ENCODE assay signal across 23 mouse cellular contexts in the genomic region with DNA sequence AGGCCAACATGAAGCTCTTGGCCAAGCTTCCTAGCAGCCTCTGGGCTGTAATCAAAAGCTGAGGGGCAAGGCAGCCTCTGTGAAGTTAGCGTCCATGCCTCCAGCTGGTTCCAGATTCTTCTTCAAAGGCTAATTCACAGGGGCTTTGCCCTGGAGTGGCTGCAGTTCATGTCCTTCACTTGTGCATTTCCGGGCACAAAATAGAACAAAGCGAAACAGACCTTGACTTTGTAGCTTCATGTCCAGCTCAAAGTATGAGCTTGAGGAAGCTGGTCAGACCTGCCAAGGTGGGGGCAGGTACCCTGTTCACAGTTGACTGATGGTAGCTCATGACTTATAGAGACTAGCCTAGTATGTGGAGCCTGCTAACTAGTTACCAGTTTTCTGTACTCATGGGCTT.
"Had no signal": no experiment of that assay in that cellular context is flagged by ENCODE, and none has a peak within 500 bp of the region (broad histone marks: within the 10 kb centered on the region; RNA-seq: fewer than 3 reads in every experiment).

No protein-coding gene starts in this region.

- DNase-seq: gastrocnemius, postnatal 10 days; gastrocnemius, postnatal 25 days; heart, adult 2 months; heart, postnatal 10 days; heart, postnatal 4 days; kidney, adult 18-20 months; kidney, adult 8-10 months; kidney, postnatal 10 days; kidney, postnatal 25 days; kidney, postnatal 4 days; liver; liver, embryonic 13.5 days; liver, postnatal 0 days had no signal

- H3K4me3 ChIP-seq: heart, adult 2 months; heart, embryonic 12.5 days; hindbrain, embryonic 10.5 days; hindbrain, embryonic 12.5 days; intestine, embryonic 15.5 days; layer of hippocampus, adult 2 months; left cerebral cortex, adult 2 months; limb, embryonic 10.5 days; limb, embryonic 12.5 days; liver, embryonic 13.5 days; liver, embryonic 15.5 days had no signal

- H3K27me3 ChIP-seq: heart, embryonic 12.5 days; hindbrain, embryonic 12.5 days; intestine, embryonic 15.5 days; limb, embryonic 12.5 days; liver, embryonic 13.5 days; liver, embryonic 15.5 days had no signal

- H3K27ac ChIP-seq: heart, adult 2 months; hindbrain, embryonic 10.5 days; hindbrain, embryonic 12.5 days; hindbrain, embryonic 14.5 days; intestine, embryonic 15.5 days; layer of hippocampus, adult 2 months; left cerebral cortex, adult 2 months; limb, embryonic 10.5 days; limb, embryonic 12.5 days; liver, embryonic 13.5 days; liver, embryonic 15.5 days had no signal

- H3K4me1 ChIP-seq: heart, embryonic 12.5 days; hindbrain, embryonic 10.5 days; hindbrain, embryonic 12.5 days; intestine, embryonic 15.5 days; limb, embryonic 10.5 days; limb, embryonic 12.5 days; liver, embryonic 13.5 days; liver, embryonic 15.5 days had no signal

- H3K9me3 ChIP-seq: heart, embryonic 12.5 days; hindbrain, embryonic 10.5 days; hindbrain, embryonic 12.5 days; intestine, embryonic 15.5 days; limb, embryonic 10.5 days; limb, embryonic 12.5 days; liver, embryonic 13.5 days; liver, embryonic 15.5 days had no signal

- H3K36me3 ChIP-seq: heart, embryonic 12.5 days; hindbrain, embryonic 10.5 days; hindbrain, embryonic 12.5 days; intestine, embryonic 15.5 days; limb, embryonic 10.5 days; limb, embryonic 12.5 days; liver, embryonic 13.5 days; liver, embryonic 15.5 days had no signal
